Mouse (Mus musculus): ENCODE measurements around the gene Ndfip2. TPM values are rescaled to one million over a fixed set of nuclear protein-coding genes. Genes with fewer than 3 reads are reported as not detected.

Gene Ndfip2
- total and polyA plus RNA-seq, 3 experiments: 12.6 to 49.6 (median 19.0) TPM

DNA sequence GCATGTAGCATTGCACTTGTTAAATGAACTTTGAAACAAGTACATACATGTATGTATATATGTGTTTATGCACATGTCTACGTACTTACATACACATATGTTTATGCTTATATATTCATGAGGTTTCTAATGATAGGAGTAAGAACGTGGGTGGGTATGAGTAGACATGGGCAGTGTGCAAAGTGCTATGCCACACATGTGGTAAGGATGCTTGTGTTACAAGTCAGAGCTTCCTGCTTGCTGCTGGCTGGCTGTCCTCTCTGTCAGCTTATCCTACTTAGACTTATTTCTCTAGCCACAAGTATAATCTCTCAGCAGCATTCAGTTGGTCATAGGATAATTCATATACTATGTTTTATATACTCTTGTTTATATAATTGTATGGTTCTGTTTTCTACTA is 29.6 kb downstream of the Ndfip2 start:
- in situ Hi-C loops (cut with MboI; ENCODE audit: low pct_ligation_motif_present, low pct_unique_long_range_greater_than_20kb, low sequenced_read_pairs) (no loop called here), dilution Hi-C loops (cut with MboI; ENCODE audit: extremely low pct_ligation_motif_present, extremely low pct_unique_long_range_greater_than_20kb, low sequenced_read_pairs) (no loop called here)
- no peak for DNase-seq (ENCODE audit: extremely low read depth)
- Histone ChIP-seq H3K4me2 (ENCODE audit: insufficient read depth, low read depth, poor library complexity, severe bottlenecking) (no peak overlapping the region), H3K4me1 (ENCODE audit: control insufficient read depth in 1 of 2, insufficient read depth in 2 of 2) (peaks cover 0 to 3% of the 10 kb centered on the region in 2 experiments; a peak in 1 of 4 replicates), H3K27ac (ENCODE audit: insufficient read depth, low read depth) (no peak overlapping the region), H3K36me3 (replicated peaks in 1 of 2; ENCODE audit: control insufficient read depth in 1 of 2, insufficient read depth in 1 of 2, low read length in 1 of 2) (peaks cover under 1 to 20% of the 10 kb centered on the region in 2 experiments), H3K27me3 (replicated peaks) (no peaks in the 10 kb centered on the region), H3K9ac (ENCODE audit: insufficient read depth, low read depth) (no peak overlapping the region), H3K4me3 (replicated peaks in 1 of 3; ENCODE audit: low read depth in 2 of 3, low read length in 2 of 3, poor library complexity in 1 of 3) (no peak overlapping the region), H3K79me2 (replicated peaks; ENCODE audit: control insufficient read depth, extremely low read depth, insufficient read depth, poor library complexity, severe bottlenecking) (no peaks in the 10 kb centered on the region), H3K9me3 (replicated peaks; ENCODE audit: low read length) (no peaks in the 10 kb centered on the region)
- TF ChIP-seq SIN3A (IDR thresholded peaks at IDR 0.05; ENCODE audit: low read length) (no peak), NRF1 (IDR thresholded peaks at IDR 0.05; ENCODE audit: low read depth, low read length) (no peak), USF1 (IDR thresholded peaks at IDR 0.05; ENCODE audit: low read depth, low read length) (no peak), ZNF384 (IDR thresholded peaks at IDR 0.05; ENCODE audit: low read depth, low read length) (no peak), CHD1 (IDR thresholded peaks at IDR 0.05; ENCODE audit: low read depth, low read length) (no peak), MAFK (IDR thresholded peaks at IDR 0.05; ENCODE audit: insufficient replicate concordance, low read length) (no peak), USF2 (conservative IDR thresholded peaks at IDR 0.05; ENCODE audit: low read depth, low read length) (no peak), SMC3 (IDR thresholded peaks at IDR 0.05; ENCODE audit: low read depth, low read length) (no peak), ZC3H11A (IDR thresholded peaks at IDR 0.05; ENCODE audit: low read depth, low read length) (no peak), KAT2A (IDR thresholded peaks at IDR 0.05; ENCODE audit: insufficient replicate concordance, low read length) (no peak), CHD2 (IDR thresholded peaks at IDR 0.05; ENCODE audit: low read length) (no peak), PAX5 (IDR thresholded peaks at IDR 0.05; ENCODE audit: low read length) (no peak), MXI1 (IDR thresholded peaks at IDR 0.05; ENCODE audit: low read depth, low read length) (no peak), TCF12 (IDR thresholded peaks at IDR 0.05; ENCODE audit: low read depth, low read length) (no peak), ZMIZ1 (IDR thresholded peaks at IDR 0.05; ENCODE audit: low read depth, low read length) (no peak)

DNA sequence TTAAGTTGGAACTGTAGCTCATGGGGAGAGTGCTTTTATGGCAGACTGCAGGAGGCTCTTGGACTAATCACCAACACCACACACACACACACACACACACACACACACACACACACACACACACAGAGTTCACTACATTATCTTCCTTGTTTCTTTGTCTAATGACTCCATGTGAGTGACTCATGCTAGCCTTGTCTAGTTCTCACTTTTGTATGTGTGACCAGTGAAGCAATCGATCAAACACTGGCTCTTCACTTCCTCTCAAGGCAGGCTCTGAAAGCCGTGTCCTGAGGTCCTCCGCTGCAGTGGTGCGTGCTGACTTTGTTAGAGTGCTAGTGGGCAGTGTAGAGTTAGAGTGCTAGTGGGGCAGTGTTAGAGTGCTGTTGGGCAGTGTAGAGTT is 30.2 kb downstream of the Ndfip2 start:
- H3K9ac ChIP-seq (ENCODE audit: insufficient read depth, low read depth): no peak overlapping the region
- TF ChIP-seq BHLHE40 (IDR thresholded peaks at IDR 0.05; ENCODE audit: low read depth, low read length): no peak
- no peak for TF ChIP-seq UBTF (IDR thresholded peaks at IDR 0.05; ENCODE audit: low read depth, low read length)
- no peak for TF ChIP-seq JUND (conservative IDR thresholded peaks at IDR 0.05; ENCODE audit: low read depth, low read length)
- no peaks in the 10 kb centered on the region for H3K79me2 ChIP-seq (replicated peaks; ENCODE audit: control insufficient read depth, extremely low read depth, insufficient read depth, poor library complexity, severe bottlenecking)
- H3K27ac ChIP-seq (ENCODE audit: insufficient read depth, low read depth): no peak overlapping the region
- in situ Hi-C loops (cut with MboI; ENCODE audit: low pct_ligation_motif_present, low pct_unique_long_range_greater_than_20kb, low sequenced_read_pairs) (no loop called here), dilution Hi-C loops (cut with MboI; ENCODE audit: extremely low pct_ligation_motif_present, extremely low pct_unique_long_range_greater_than_20kb, low sequenced_read_pairs) (no loop called here)
- H3K36me3 ChIP-seq (replicated peaks in 1 of 2; ENCODE audit: control insufficient read depth in 1 of 2, insufficient read depth in 1 of 2, low read length in 1 of 2): peaks cover 2 to 23% of the 10 kb centered on the region in 2 experiments
- H3K4me1 ChIP-seq (ENCODE audit: control insufficient read depth in 1 of 2, insufficient read depth in 2 of 2): peaks cover 0 to 3% of the 10 kb centered on the region in 2 experiments; a peak in 1 of 4 replicates
- H3K27me3 ChIP-seq (replicated peaks): no peaks in the 10 kb centered on the region
- DNase-seq (ENCODE audit: extremely low read depth): peak; percentile 6
- H3K4me3 ChIP-seq (replicated peaks in 1 of 3; ENCODE audit: low read depth in 2 of 3, low read length in 2 of 3, poor library complexity in 1 of 3): no peak overlapping the region
- no peaks in the 10 kb centered on the region for H3K9me3 ChIP-seq (replicated peaks; ENCODE audit: low read length)
- no peak overlapping the region for H3K4me2 ChIP-seq (ENCODE audit: insufficient read depth, low read depth, poor library complexity, severe bottlenecking)
